Mouse (Mus musculus) adrenal gland, postnatal 0 days (tissue): Measurements from ENCODE around the gene Prr3. TPM values are rescaled to one million over a fixed set of nuclear protein-coding genes. Genes with fewer than 3 reads are reported as not detected.

Experiments used
- microRNA-seq: library from miRNA; unstranded; fragments of <30 nt; microRNA quantifications from one replicate; pipeline ENCODE4, GENCODE M21; 2016; ENCODE audit warnings: borderline replicate concordance; ENCODE audit not compliant: insufficient number of aligned reads
- polyA plus RNA-seq: library from polyadenylated mRNA; unstranded; fragments of >200 nt; fragmentation: Nextera tagmentation; extraction: Ambion mirVana; gene quantifications from 2 replicates; pipeline ENCODE4 v1.2.1, GENCODE M21; 2015

Gene Prr3
- 19.0 and 23.8 TPM in 2 replicates for polyA plus RNA-seq

DNA sequence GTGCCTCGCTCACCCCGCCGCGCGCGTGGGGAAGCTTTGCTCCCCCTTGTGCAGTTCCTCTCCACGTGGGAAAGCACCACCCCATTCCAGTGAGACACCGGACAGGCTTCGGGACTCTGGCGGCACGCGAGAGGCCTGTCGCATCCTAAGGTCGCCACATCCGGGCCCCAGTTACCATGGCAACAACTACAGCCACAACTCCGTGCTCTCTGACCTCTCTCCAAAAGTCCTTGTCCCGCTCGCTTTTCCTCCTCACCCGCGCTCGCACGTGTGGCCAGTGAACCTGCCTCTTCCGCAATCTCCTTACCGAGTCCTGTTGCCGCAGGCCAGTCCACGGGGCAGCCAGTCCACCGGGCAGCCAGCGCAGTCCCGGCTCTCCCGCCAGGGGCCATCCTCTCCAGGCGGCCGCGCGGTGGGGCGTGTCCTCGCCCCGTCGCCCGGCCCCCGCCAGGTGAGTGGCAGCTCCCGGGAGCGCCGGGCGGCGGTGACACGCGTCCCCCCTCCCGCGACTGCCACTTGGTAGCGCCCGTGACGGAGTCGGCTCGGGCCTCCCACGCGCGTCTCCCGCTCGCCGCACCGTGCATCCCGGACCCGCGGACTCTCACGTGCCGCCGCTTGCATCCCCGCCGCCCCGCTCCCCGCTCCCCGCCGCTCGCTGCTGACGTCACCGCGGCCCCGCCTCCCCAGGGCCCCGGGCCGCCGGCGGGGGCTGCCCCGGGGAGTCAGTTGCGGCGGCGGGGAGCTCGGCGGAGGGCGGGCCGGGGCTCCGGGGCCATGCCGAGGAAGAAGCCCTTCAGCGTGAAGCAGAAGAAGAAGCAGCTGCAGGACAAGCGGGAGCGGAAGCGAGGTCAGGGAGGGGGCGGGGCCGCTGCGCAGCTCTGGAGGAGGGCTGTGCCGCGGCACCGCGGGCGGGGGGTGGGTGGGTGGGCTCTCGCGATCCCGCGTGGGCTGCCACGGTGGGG lies at the start of gene Prr3, which contains the start of gene Gnl1:
Gene Prr3, minus strand, starts transcription at position 836 of the 962 bp plus-strand sequence.
Gene Gnl1, plus strand, starts transcription at position 451 of the 962 bp plus-strand sequence.

DNA sequence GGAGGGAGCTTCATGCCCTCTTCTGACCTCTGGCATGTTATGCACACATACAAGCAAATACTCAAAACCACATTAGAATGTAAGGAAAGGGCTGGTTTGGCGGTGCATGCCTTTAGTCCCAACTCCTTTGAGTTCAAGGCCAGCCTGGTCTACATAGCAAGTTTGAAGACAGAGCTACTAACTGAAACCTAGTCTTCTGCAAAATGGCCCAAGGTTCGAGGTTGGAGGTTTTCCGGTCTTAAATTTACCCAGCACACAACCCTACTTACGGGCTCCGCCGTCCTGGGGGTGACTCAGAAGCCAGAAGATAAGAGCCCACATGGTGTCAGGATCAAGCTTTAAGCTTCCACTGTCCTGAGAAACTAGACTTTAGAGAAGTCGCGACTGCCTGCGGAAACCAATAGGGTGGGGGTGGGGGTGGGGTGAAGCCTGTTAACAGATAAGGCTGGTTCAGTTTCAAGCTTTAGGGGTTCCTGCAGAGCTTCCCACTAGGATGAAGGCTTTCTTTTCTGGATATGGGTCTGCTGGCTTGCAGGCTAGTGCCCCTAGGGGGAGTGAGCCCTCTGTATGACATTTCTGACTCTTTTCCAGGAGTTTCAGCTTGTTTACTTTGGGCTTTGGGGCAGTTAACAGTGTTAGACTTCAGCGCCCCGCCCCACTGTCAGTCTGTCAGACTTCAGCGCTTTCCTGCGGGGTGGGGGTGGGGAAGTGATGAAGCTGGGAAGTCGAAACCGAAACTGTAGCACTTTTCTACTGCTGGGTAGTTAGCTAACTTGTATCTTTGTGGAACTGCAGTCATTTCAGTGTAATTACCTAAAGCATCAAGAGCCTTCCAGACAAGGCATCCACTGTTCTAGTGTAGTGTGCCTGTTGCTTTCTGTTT lies 40.4 kb upstream of the Prr3 start, which contains the start of gene H2-T24:
Gene H2-T24, minus strand, starts transcription at position 370 of the 883 bp plus-strand sequence.

GRCm38 (mm10) chr17:35969418-35970389 lies 10.3 kb downstream of the Prr3 start, which contains the start of gene Abcf1:
Abcf1 (minus strand) TSS chr17:35969761.

Small RNAs within 50 kb of the gene (microRNA-seq; reads per million reads assigned to microRNA genes)
- gene Mir877 = 71.1 reads per million, percentile 38 among the genes with 10 or more reads in this experiment

Other genes starting within 250 kb of the Prr3 start
- 22.9 and 31.0 TPM in 2 replicates for gene Ier3, start 158.6 kb downstream of the Prr3 start, polyA plus RNA-seq
- gene Flot1, start 157.0 kb downstream of the Prr3 start, polyA plus RNA-seq = 82.1 and 88.2 TPM in 2 replicates
- 314 and 519 TPM in 2 replicates for gene Tubb5, start 141.9 kb downstream of the Prr3 start, polyA plus RNA-seq
- gene Mdc1, start 138.7 kb downstream of the Prr3 start, polyA plus RNA-seq = 3.0 and 4.6 TPM in 2 replicates
- 19.3 and 27.9 TPM in 2 replicates for gene Nrm, start 118.9 kb downstream of the Prr3 start, polyA plus RNA-seq
- 22.2 and 26.9 TPM in 2 replicates for gene Ppp1r18, start 114.6 kb downstream of the Prr3 start, polyA plus RNA-seq
- 16.3 and 22.6 TPM in 2 replicates for gene Dhx16, start 100.4 kb downstream of the Prr3 start, polyA plus RNA-seq
- gene 2310061I04Rik, start 82.8 kb downstream of the Prr3 start, polyA plus RNA-seq = 13.8 and 19.1 TPM in 2 replicates
- 33.6 and 43.3 TPM in 2 replicates for gene Atat1, start 70.2 kb downstream of the Prr3 start, polyA plus RNA-seq
- 48.8 and 78.3 TPM in 2 replicates for gene Mrps18b, start 63.8 kb downstream of the Prr3 start, polyA plus RNA-seq
- 14.8 and 22.8 TPM in 2 replicates for gene Ppp1r10, start 63.8 kb downstream of the Prr3 start, polyA plus RNA-seq
- 50.8 and 70.0 TPM in 2 replicates for gene Abcf1, start 10.5 kb downstream of the Prr3 start, polyA plus RNA-seq
- 32.3 and 38.9 TPM in 2 replicates for gene Gnl1, start 385 bp downstream of the Prr3 start, polyA plus RNA-seq
- gene H2-T24, start 40.3 kb upstream of the Prr3 start, polyA plus RNA-seq = 2.0 and 2.2 TPM in 2 replicates
- gene H2-T23, start 52.6 kb upstream of the Prr3 start, polyA plus RNA-seq = 47.7 and 51.8 TPM in 2 replicates
- 27.9 and 31.3 TPM in 2 replicates for gene H2-T22, start 62.5 kb upstream of the Prr3 start, polyA plus RNA-seq
- gene Gm6034, start 62.7 kb upstream of the Prr3 start, polyA plus RNA-seq = not detected in 2 replicates
- gene Gm11127, start 78.1 kb upstream of the Prr3 start, polyA plus RNA-seq = 0.47 TPM in 1 of 2 replicates, not detected in the other
- gene Gm19684, start 141.4 kb upstream of the Prr3 start, polyA plus RNA-seq = not detected in 2 replicates
- gene Gm7030, start 149.2 kb upstream of the Prr3 start, polyA plus RNA-seq = not detected in 2 replicates
- gene Gm8909, start 188.3 kb upstream of the Prr3 start, polyA plus RNA-seq = 0.16 TPM in 1 of 2 replicates, not detected in the other
- gene H2-T3, start 210.1 kb upstream of the Prr3 start, polyA plus RNA-seq = 0.08 TPM in 1 of 2 replicates, not detected in the other